Mouse (Mus musculus) ES-E14 (cell line): ENCODE results near the gene Cideb. TPM values are rescaled to one million over a fixed set of nuclear protein-coding genes. Genes with fewer than 3 reads are reported as not detected.

Source experiments
- DNase-seq: peaks from one replicate; pipeline ENCODE4 v3.0.0-alpha.2; 2013; ENCODE audit warnings: low read depth, low spot score
- H3K27ac ChIP-seq: 2 replicates; pipeline ENCODE4 v1.5.1; 2012; ENCODE audit warnings: low read depth, mild to moderate bottlenecking, low read length, moderate library complexity, mixed read lengths; ENCODE audit not compliant: poor library complexity, insufficient read depth, severe bottlenecking
- H3K36me3 ChIP-seq: 2 replicates; pipeline ENCODE4 v1.6.1; 2012; ENCODE audit warnings: mild to moderate bottlenecking, low read length, moderate library complexity, mixed read lengths; ENCODE audit not compliant: control insufficient read depth, poor library complexity, insufficient read depth, severe bottlenecking
- H3K4me1 ChIP-seq, 2 experiments: fragments of 150-350 bp in 1 of 2; sonication (generic) in 1 of 2; 2 replicates each; pipeline ENCODE4 v1.6.1; 2012; ENCODE audit warnings: low read length in 2 of 2, mild to moderate bottlenecking in 1 of 2, mixed read lengths in 1 of 2; ENCODE audit not compliant: control insufficient read depth in 2 of 2, insufficient read depth in 2 of 2, poor library complexity in 1 of 2
- H3K4me3 ChIP-seq, 2 experiments: fragments of 150-350 bp in 1 of 2; sonication (generic) in 1 of 2; 2 replicates each; pipeline ENCODE4 v1.5.1; 2012; ENCODE audit warnings: low read length in 2 of 2, low read depth in 1 of 2, mild to moderate bottlenecking in 1 of 2, mixed read lengths in 1 of 2; ENCODE audit not compliant: insufficient read depth in 1 of 2, poor library complexity in 1 of 2, severe bottlenecking in 1 of 2
- H3K9ac ChIP-seq: 2 replicates; pipeline ENCODE4 v1.6.1; 2012; ENCODE audit warnings: low read depth, mild to moderate bottlenecking, low read length, mixed read lengths; ENCODE audit not compliant: poor library complexity, insufficient read depth, severe bottlenecking
- H3K9me3 ChIP-seq: fragments of 150-350 bp; sonication (generic); 2 replicates; pipeline ENCODE4 v1.6.1; 2012; ENCODE audit warnings: low read depth, mild to moderate bottlenecking, low read length; ENCODE audit not compliant: control insufficient read depth, insufficient read depth
- CHD2 ChIP-seq: IDR thresholded peaks from 2 replicates; pipeline ENCODE4 v1.6.1; 2014; ENCODE audit warnings: mild to moderate bottlenecking, low read depth, low read length, inconsistent platforms
- HCFC1 ChIP-seq: IDR thresholded peaks from 2 replicates; pipeline ENCODE4 v1.6.1; 2012; ENCODE audit warnings: low read length, inconsistent platforms, borderline replicate concordance; ENCODE audit not compliant: insufficient read depth
- MAFK ChIP-seq: IDR thresholded peaks from 2 replicates; pipeline ENCODE4 v1.6.1; 2014; ENCODE audit warnings: mild to moderate bottlenecking, low read depth, low read length, inconsistent platforms; ENCODE audit not compliant: insufficient read depth
- ZC3H11A ChIP-seq: IDR thresholded peaks from 2 replicates; pipeline ENCODE4 v1.6.1; 2012; ENCODE audit warnings: low read depth, mild to moderate bottlenecking, inconsistent platforms, low read length, borderline replicate concordance
- ZNF384 ChIP-seq: IDR thresholded peaks from 2 replicates; pipeline ENCODE4 v1.6.1; 2012; ENCODE audit warnings: low read depth, low read length, inconsistent platforms
- in situ Hi-C, 2 experiments: fragments of 600-800 bp; cut with MboI; formaldehyde crosslinking; loops; one replicate each; pipeline ENCODE4 v1.15.1; 2025; ENCODE audit warnings: low sequenced_read_pairs in 2 of 2, inconsistent platforms in 1 of 2; ENCODE audit not compliant: unreplicated experiment in 2 of 2
- total RNA-seq: library from RNA; depleted of rRNA; stranded (reverse); fragments of 300-350 nt; gene quantifications from 2 replicates; pipeline ENCODE4 v1.2.3, GENCODE M21; 2012; rRNA removed

The Cideb gene
- total RNA-seq, 1 experiment = 2.2 TPM

GRCm38 (mm10) chr14:55709509-55709908 is 48.7 kb downstream of the Cideb start:
- H3K4me3 ChIP-seq = peak overlapping the region in 1 of 2 experiments; percentile 6; a peak in 1 of 4 replicates
- H3K36me3 ChIP-seq = no peaks in the 10 kb centered on the region
- no peaks in the 10 kb centered on the region for H3K9me3 ChIP-seq
- in situ Hi-C loops = no loop called here
- H3K9ac ChIP-seq = no peak overlapping the region
- DNase-seq = peak; percentile 58
- 0 out of 2 replicates have a peak, but pooled peaks have one; percentile 26 for TF ChIP-seq HCFC1
- no peak for TF ChIP-seq ZC3H11A
- TF ChIP-seq ZNF384 = no peak
- no peak for TF ChIP-seq MAFK
- peak; percentile 14; the same call in 1 of the 2 replicates for TF ChIP-seq CHD2
- peak overlapping the region; percentile 14; the same call in 1 of the 2 replicates for H3K27ac ChIP-seq
- peaks cover 9 to 47% of the 10 kb centered on the region in 2 experiments for H3K4me1 ChIP-seq

- peaks cover 9 to 45% of the 10 kb centered on the region in 2 experiments for H3K4me1 ChIP-seq
- no peak for DNase-seq
- no peak overlapping the region for H3K4me3 ChIP-seq
- in situ Hi-C loops = no loop called here
- no peaks in the 10 kb centered on the region for H3K9me3 ChIP-seq
- H3K36me3 ChIP-seq = 0 out of 2 replicates have a peak, but pooled peaks cover 2% of the 10 kb centered on the region
- no peak overlapping the region for H3K9ac ChIP-seq
- no peak for TF ChIP-seq CHD2
- no peak for TF ChIP-seq ZC3H11A
- TF ChIP-seq ZNF384 = no peak
- no peak for TF ChIP-seq HCFC1
- TF ChIP-seq MAFK = no peak
- H3K27ac ChIP-seq = no peak overlapping the region
Measured at GRCm38 (mm10) chr14:55707397-55707796, 50.9 kb downstream of the Cideb start.

- Histone ChIP-seq H3K36me3 (0 out of 2 replicates have a peak, but pooled peaks cover 2% of the 10 kb centered on the region), H3K9me3 (no peaks in the 10 kb centered on the region), H3K4me1 (peaks cover 9 to 37% of the 10 kb centered on the region in 2 experiments), H3K9ac (no peak overlapping the region), H3K4me3 (no peak overlapping the region), H3K27ac (no peak overlapping the region)
- in situ Hi-C loops = no loop called here
- no peak for TF ChIP-seq ZC3H11A
- TF ChIP-seq HCFC1 = no peak
- no peak for TF ChIP-seq ZNF384
- no peak for TF ChIP-seq MAFK
- no peak for TF ChIP-seq CHD2
- no peak for DNase-seq
Measured at GRCm38 (mm10) chr14:55706051-55706600, 52.1 kb downstream of the Cideb start.

Other genes with a start within 250 kb of the Cideb start
- gene Cpne6, start 248.0 kb downstream of the Cideb start, total RNA-seq = 0.21 TPM in 1 of 2 replicates, not detected in the other
- gene Nrl, start 233.5 kb downstream of the Cideb start, total RNA-seq = not detected in 2 replicates
- 28.5 and 108 TPM in 2 replicates for gene Pck2, start 218.2 kb downstream of the Cideb start, total RNA-seq
- gene Dcaf11, start 198.5 kb downstream of the Cideb start, total RNA-seq = 17.5 and 28.8 TPM in 2 replicates
- not detected in 2 replicates for gene A730061H03Rik, start 198.1 kb downstream of the Cideb start, total RNA-seq
- gene Fitm1, start 182.8 kb downstream of the Cideb start, total RNA-seq = 0.71 and 1.6 TPM in 2 replicates
- gene Psme1, start 180.3 kb downstream of the Cideb start, total RNA-seq = 32.8 and 59.5 TPM in 2 replicates
- gene Emc9, start 173.2 kb downstream of the Cideb start, total RNA-seq = 4.9 and 9.2 TPM in 2 replicates
- gene Psme2, start 167.3 kb downstream of the Cideb start, total RNA-seq = 44.0 and 74.3 TPM in 2 replicates
- 13.1 and 33.7 TPM in 2 replicates for gene Rnf31, start 166.8 kb downstream of the Cideb start, total RNA-seq
- 5.8 and 17.5 TPM in 2 replicates for gene Irf9, start 154.9 kb downstream of the Cideb start, total RNA-seq
- gene Rec8, start 140.4 kb downstream of the Cideb start, total RNA-seq = 5.8 and 11.8 TPM in 2 replicates
- 62.9 and 111 TPM in 2 replicates for gene Ipo4, start 122.5 kb downstream of the Cideb start, total RNA-seq
- gene Gm49378, start 120.6 kb downstream of the Cideb start, total RNA-seq = not detected in 2 replicates
- 41.1 and 76.1 TPM in 2 replicates for gene Tm9sf1, start 114.7 kb downstream of the Cideb start, total RNA-seq
- gene Tssk4, start 108.3 kb downstream of the Cideb start, total RNA-seq = not detected in 2 replicates
- 13.0 and 16.5 TPM in 2 replicates for gene Mdp1, start 98.0 kb downstream of the Cideb start, total RNA-seq
- gene Gmpr2, start 86.5 kb downstream of the Cideb start, total RNA-seq = 15.3 and 18.2 TPM in 2 replicates
- gene Nedd8, start 86.3 kb downstream of the Cideb start, total RNA-seq = 187 and 253 TPM in 2 replicates
- gene Tinf2, start 76.6 kb downstream of the Cideb start, total RNA-seq = 26.1 and 60.9 TPM in 2 replicates
- gene Tgm1, start 44.5 kb downstream of the Cideb start, total RNA-seq = 13.4 and 31.6 TPM in 2 replicates
- 34.0 and 95.5 TPM in 2 replicates for gene Rabggta, start 36.2 kb downstream of the Cideb start, total RNA-seq
- gene Dhrs1, start 12.8 kb downstream of the Cideb start, total RNA-seq = 9.6 and 18.0 TPM in 2 replicates
- 30.0 and 38.3 TPM in 2 replicates for gene Nop9, start 12.8 kb downstream of the Cideb start, total RNA-seq
- gene Ltb4r2, start 3.0 kb upstream of the Cideb start, total RNA-seq = 1.5 and 7.1 TPM in 2 replicates
- gene Ltb4r1, start 7.5 kb upstream of the Cideb start, total RNA-seq = 0.67 and 2.1 TPM in 2 replicates
- 0.27 and 0.32 TPM in 2 replicates for gene Adcy4, start 25.6 kb upstream of the Cideb start, total RNA-seq
- gene Ripk3, start 30.4 kb upstream of the Cideb start, total RNA-seq = 9.0 and 17.8 TPM in 2 replicates
- 6.4 and 25.4 TPM in 2 replicates for gene Nfatc4, start 64.7 kb upstream of the Cideb start, total RNA-seq
- 7.1 and 10.4 TPM in 2 replicates for gene Nynrin, start 95.6 kb upstream of the Cideb start, total RNA-seq
- 0.04 and 0.11 TPM in 2 replicates for gene Cbln3, start 125.9 kb upstream of the Cideb start, total RNA-seq
- gene Khnyn, start 126.5 kb upstream of the Cideb start, total RNA-seq = 7.2 and 15.8 TPM in 2 replicates
- 8.2 and 11.1 TPM in 2 replicates for gene Sdr39u1, start 141.8 kb upstream of the Cideb start, total RNA-seq
- not detected in 2 replicates for gene Cma1, start 186.2 kb upstream of the Cideb start, total RNA-seq
- gene Cma2, start 192.5 kb upstream of the Cideb start, total RNA-seq = not detected in 2 replicates